Mouse (Mus musculus) ZHBTc4 (cell line): Measurements from ENCODE around the gene Spata16.

Experiments
- DNase-seq: peaks from one replicate; pipeline ENCODE4 v3.0.0-alpha.2; 2011; ENCODE audit warnings: low read depth, low spot score

Spata16 gene

DNA sequence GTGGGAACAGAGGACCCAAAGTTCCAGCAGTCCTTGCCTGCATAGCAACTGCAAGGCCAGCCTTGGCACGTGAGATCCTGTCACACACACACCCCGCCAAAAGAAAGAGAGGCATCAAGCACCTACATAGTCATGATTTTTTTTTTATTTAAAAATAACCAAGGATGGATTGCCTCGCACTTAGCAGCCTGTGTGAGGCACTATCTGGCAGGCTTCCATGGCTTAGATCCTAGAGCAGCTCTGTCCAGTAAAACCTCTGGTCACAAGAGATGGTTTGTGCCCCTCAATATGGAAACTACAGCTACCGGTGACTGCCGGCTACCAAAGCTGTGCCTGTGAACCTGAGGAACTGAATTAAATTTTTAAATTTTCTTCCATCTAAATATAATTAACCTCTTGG, 195.5 kb downstream of the Spata16 start:
- no peak for DNase-seq

DNA sequence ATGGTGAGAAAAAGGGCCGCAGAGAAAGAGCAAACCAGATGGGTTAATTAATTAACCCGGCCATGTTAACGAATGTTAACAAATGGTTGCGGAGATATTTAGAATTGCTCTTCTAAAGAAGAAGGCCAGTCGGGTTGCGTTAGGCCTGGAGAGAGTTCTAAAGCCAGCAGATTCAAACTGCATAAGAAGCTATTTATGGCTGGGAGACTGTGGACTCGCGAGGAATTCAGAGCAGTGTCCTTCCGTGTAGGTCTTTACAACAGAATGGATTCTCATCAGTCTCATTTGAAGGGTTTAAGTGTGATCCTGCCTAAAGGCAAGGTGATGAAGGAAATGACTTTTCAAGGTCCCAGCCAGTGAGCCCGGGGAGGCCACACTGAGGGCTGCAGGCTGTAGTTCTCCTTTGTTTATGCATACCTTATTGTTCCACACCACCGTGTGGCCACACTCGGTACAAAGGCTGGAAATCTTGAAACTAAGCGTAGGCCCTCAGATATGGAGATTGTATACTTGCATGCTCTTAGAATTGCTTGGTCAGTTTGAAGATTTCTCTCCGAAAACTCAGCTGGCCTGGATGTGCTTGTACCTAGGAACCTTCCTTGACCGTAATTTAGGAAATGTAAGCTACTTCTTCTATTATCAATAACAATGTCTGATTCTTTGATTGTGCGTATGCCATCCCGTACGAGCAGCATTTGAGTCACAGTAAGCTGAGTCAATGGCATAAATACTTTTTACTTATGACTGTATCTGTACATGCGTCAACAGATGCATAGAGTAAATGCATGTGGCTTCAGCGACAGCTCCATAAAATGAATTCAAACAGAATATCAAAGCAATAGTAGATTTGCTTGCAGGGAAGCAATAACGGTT, 197.0 kb downstream of the Spata16 start:
- DNase-seq: peak; percentile 74

DNA sequence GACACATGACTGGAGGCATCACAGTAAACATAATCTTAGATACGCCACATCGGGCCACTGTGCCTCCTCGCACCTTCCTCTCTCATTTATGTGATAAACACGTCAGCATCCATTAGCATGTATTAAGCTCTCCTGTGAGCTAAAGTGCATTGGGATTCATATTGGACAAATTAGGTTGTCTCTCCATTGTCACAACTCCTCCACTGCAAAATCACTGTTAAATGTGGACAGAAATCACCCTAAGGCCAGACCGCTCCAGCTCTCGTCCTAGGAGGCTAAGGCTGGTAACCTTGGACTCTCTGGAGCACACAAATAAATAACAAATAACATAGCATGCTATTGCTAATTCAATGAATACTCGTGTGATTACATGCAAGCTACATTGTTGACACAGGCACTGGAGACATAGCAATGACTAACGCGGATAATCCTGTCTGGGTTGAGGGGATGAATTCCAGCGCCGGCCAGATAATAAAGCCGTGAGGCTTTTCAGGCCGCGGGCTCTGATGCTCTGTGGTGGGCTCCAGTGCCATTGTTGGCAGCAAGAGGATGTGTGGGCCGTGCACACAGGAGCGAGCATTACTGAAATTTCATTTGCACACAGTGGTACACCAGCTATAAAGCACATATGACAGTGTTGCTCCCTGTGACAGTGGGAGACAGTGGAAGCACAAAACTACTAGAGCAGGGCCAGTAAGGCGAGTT, 197.8 kb downstream of the Spata16 start:
- no peak for DNase-seq

DNA sequence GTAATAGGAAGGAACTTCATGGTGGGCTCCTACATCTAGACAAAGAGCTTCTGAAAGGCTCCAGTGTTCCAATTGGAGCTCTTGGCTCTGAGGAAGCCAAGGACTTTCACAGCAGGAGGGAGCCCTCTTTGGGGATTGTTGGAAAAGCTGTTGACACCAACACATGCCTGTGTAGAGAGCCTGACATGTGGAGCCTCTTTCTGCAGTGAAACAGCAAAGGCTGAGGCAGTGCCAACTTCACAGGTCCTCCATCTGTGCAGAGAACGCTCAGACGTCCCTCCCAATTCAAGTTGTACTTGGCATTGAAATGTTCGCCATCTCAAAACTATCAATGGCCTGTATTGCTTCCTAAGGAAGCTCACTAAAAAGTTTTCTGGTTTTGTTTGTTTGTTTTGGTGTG, 207.6 kb downstream of the Spata16 start:
- DNase-seq: no peak

DNA sequence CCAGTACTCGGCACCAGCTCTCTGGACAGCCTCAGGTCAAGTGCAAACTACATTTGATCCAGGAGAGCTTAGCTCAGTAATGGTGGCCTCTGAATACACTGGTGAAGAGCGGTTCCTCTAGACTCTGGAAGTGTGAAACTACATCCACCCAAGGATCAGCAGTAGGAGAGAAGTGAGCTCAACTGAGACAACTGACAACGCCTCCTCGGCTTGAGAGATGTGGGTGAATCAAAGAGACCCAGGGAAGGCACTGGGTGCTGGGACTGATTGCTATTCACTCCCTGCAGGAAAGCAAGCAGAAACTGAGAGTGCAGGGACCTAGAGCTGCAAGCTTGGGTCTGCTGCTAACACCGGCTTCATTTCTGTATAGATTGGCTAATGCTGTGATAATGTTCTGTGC, 210.5 kb downstream of the Spata16 start:
- DNase-seq: no peak

DNA sequence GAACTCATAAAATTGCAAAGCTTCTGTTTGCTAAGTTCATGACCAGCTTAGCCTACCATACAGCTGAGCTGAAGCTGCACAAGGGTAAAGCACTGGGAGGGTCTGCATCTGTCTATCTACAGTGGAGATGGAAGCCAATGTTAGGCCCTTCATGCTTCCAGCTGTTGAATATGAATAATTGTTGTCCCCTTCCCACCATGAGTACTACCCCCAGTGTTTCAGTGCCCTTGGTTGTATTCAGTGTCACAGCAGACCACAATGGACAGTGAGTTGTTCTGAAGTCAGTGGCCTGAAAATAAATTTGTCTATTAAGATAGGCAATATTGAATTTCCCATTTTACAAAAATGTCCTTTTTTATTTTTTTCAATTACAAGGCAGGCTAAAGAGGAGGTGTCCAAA, 212.8 kb downstream of the Spata16 start:
- no peak for DNase-seq

DNA sequence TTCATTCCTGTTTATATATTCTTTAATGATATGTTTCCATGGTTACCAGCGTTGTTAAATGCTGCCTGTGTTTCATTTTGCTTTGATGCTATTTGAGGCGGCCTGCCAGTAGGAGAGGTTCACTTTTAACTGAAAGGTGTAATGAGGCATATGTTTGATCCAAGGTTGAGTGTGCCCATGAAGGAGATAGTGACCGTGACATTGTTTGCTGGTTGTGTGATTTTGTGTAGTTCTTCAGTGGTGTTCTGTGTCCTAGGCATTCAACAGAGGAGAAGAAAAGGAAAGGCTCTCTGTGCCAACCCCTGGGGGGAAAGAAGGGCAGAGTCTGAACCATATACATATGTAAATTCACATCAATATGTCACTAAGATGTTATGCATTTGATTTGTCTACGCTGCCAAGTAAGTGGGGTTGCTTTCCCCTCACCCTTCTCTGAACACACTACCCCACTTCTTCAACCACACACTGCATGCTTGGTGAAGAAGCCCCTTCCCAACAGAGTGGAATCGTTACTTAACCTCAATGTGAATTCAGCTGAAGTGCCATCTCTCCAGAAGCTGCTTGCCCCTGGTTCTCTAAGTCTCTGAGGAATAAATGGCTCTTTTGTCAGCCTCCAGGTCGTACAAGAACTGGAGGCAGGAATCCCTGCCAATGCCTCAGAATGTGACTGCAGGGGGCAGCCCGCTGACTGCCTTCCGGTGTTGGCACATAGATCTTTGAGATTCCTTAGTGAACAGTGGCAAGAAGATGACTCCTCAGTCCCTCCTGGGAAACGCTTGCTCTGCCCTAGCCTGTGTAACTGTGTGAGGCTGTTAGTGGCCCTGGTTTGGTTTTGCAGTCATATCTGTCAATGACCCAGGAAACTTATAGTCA, 213.5 kb downstream of the Spata16 start:
- DNase-seq: no peak

DNA sequence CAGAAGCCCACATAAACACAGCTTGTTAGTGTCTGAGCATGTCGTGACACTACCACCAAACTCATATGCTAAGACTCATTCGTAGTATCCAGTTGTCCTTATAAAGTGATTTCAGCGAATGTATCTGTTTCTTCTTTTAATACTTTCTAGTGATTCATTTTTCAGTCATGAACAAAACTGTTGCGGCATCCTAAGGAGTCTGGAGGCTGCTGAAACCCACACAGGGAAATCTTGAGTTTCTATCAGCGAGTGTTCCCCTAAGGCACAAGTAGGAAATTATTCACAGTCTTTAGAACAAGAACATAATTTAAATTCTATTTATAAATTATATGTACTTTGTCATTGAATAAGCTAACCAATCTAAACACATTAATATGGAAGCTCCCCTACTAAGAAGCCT, 216.1 kb downstream of the Spata16 start:
- no peak for DNase-seq

DNA sequence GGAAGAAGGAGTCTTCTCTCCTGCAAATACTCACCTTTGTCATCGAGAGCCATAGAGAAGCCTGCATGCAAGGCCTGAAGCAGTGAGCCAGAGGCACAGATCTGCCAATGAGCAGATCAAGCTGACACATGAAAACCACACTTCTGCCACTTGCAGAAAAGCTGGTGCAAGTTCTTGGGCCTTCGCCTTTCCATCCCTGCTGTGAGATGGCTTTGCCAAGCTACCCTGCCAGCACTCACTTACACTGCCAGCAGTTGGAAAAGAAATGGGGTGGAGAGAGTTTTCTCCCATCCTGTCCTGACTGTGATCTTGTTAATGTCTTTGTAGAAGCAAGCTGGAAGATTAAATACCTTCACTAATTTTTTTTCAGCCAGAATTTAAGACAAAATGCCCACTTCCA, 237.3 kb downstream of the Spata16 start:
- no peak for DNase-seq

DNA sequence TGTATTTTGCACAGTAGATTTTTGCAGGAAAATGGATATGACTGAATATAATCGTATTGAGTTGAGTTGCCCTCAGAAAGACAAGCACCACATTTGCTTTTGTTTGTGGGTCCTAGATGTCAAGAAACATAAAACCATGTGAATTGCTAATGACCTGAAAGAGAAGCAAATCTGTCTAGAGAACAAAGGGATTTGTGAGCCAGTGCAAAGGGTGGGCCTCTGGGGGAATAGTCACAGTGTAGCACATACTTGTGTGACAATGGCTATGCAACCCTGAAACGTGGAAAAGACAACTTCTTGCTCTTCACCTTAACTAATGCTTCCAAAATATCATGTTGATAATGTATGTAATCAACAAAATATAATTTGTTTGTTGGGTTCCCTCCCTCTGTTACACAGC, 239.9 kb downstream of the Spata16 start:
- DNase-seq: no peak

DNA sequence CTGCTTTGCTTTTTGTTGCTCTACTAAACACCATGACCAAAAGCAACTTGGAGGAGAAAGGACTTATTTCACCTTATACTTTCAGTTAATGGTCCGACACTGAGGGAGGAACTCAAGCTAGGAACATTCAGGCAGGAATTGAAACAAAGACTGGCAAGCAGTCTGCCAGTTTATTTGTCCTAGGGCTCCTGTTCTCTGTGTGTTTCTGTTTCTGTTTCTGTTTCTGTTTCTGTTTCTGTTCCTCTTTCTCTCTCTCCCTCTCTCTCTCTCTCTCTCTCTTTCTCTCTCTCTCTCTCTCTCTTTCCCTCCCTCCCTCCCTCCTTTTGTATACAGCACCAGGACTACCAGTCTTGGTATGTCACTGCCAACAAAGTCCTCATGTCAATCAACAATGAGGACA, 279.2 kb downstream of the Spata16 start:
- no peak for DNase-seq

DNA sequence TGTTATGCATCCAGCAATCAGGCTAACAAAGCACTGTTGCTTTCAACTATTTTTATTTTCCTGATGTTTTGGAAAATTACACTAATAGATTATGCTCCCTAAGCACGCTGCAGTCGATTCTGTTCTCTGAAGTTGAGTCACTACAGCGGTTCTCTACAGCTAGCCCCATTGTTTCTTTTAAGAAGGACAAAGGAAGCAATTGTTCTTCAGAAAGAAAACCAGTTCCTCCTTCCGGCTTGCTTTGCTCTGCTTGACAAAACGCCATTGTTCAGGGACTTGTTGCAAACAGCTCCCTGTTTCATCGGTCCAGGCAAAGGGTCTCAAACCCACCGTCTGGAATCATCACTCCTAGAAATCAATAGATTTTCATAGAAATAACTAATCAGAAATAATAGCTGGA, 283.6 kb downstream of the Spata16 start:
- peak; percentile 73 for DNase-seq

DNA sequence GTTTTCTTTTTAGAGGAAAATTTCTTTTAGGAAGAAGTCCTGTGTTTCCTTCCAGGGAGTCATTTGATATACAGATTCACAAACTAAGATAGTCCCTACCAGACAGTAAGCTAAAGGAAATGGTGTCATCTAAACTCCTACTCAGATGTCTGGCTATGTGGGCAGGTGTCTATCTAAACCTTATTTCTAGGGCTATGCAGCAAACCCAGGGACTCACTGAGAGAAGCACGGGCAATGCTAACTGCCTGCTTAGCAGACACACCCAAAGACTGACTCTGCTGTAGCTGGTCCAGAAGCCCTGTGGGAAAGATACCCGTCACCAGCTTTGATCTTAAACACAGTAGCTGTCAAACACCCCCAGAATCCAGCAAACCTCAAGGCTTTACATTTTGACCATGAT, 284.2 kb downstream of the Spata16 start:
- peak; percentile 7 for DNase-seq

DNA sequence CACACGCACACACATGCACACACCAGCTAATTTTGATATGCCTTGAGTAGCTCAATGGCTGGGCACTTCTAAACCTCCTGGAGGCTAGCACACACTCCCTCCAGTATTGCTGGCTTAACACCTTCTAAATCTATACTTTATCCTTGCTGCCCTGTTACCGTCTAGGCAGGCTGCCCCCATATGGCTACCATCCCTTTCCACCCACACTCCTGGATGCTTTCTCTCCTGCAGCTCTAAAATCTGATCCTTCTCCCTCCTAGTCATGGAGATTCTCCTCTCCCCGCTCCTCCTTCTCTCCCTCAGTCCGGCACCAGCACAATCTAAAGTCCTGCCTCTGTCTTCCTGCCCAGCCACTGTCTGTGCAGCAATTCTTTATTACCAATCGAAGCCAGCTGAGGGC, 286.0 kb downstream of the Spata16 start:
- no peak for DNase-seq

DNA sequence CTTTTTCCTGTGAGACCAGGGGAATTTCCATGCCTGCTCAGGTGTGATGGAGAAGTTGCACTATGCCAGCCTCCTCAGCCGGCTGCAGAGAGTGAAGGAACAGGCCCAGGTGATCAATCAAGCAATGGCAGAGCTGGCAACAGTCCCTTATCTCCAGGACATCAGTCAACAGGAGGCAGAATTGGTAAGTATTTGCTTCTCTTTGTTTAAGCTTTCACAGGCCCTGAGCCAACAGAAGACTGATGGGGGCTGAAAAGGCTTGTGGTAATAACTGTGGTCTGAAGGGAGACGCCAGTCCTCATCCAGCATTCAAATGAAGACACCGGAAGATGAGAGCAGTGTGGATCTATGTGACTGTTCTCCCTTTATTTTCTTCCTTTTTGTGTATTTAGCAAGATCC, 286.8 kb downstream of the Spata16 start:
- no peak for DNase-seq

DNA sequence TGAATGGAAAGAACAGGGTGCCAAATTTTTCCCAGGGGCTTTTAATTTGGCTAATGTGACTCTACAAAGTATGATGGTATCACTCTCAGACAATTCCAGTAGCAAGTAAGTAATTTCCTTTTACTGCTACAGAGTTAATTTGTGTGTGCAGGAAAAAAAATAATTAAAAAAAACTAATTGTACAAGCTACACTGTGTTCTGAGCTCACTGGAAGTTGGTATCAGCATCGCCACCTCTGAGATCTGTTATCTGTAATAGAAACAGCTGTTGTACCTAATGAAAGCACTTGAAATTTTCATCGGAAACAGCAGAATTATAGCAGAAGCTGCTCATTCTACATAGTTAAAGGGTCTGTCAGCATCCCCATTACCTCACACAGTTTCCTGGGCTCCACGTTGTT, 295.7 kb downstream of the Spata16 start:
- no peak for DNase-seq

DNA sequence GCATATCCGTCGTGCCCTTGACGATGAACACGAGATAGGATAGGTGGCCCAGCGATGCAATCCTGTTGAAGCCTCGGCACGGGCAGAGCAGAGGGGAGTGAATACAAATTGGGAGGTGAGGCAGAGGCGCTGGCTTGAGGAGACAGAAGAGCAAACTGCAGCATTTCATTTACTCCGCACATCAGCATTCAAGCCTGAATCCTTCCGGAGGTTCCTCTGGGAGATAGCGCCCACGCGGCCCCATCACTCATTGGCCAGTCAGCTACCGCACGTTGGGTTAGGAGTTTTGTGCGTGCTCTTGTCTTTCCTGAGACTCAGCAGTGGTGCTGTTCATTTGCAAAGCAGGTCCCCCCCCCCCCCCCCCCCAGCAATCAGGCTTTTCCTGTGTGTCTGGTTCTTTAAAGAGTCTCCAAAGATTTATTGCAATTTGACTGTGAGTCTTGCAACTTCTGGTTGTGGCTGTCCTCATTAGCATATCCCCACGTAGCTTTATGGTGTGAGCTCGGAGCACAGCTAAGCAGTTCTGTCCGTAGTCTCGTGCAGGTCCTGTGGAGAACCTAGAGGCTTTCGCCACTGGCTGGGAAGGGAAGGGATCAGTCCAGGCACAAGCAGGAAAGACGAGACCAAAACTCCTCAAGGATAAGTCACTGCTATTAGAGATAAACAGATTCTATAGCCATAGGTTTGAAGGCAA, 299.6 kb downstream of the Spata16 start:
- DNase-seq: no peak

DNA sequence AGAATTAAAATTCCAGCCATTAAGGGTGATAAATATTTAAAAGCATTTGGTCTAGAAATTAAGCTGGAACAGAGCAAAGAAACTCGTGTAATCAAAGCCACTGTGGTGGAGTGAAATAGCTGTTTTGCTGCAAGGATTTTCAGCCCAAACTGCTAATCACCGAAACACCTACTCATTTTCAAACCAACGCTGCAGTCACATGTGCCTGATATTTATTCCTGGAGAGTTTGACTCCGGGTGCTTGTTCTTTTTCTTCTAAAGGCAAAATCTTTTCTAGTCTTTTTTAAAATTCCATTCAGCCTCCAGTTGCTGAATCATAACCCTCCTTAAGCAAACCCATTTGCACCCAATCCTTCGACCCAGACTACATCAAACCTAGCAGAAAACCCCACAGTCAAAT, 329.4 kb downstream of the Spata16 start:
- no peak for DNase-seq

DNA sequence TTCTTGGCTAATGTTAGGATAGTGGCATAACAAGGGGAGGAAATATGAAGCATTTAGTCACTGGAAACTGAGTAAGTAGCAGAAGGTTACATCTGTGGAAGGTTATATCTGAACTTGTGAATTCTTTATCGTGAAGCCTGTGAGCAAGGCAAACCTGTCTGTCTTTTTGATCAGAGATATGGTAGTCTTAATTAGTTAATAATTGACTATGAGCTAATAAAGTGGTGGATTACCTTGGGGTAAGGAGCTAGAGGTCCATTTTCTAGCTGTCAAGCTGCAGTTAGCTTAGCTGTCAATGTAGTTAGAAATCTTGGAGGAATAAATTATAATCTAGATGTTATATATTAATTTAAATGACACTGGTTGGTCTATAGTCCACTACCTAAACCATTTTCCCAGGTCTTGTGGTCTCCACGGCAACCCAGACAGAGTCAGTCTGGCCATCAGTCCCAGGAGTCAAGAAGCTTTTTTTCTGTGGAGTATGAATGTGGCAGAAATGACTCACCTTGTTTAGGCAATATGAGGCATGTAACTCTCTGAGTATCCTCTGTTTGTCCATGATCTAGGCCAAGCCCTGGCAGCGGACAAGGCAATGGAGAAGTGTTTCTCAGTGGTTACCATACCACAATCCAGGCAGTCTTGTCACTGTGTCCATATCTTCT, 331.6 kb downstream of the Spata16 start:
- no peak for DNase-seq

DNA sequence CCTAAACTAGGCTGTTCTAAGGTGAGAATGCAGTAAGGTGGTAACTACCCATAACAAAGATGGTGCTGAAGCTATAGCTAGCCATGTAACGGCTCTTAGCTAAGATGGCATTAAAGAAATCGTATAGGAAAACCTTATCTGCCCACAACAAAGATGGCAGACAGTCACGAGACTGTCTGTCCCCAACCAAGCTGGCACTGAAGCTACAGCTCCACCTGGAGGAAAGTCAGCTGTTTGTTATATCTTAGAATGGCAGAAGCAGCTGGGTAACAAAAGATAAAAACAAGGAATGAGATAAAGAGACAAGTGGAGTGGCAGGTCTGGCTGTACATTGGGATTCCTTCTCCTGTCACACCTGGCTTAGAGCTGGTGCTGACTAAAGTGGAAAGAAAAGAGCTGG, 333.1 kb downstream of the Spata16 start:
- peak; percentile 58 for DNase-seq

DNA sequence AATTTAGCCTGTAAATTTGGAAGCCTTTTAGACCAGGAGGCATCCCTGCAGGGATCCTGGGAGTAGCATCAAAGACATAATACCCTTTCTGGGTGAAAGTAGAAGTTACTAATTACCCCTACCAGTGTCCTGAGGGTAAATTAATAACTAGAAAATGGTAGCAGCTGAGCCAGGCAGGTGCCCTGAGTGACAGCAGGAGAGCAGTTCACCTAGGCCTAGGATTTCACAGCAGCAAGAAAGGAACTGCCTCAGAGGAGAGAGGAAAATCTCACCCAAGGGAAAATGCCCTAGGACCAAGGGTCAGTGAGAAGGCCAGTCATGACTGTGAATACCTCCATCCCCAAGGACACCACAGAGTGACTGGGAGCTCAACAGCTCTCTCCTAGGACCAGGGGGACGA, 333.9 kb downstream of the Spata16 start:
- no peak for DNase-seq
